Mouse (Mus musculus) embryo, embryonic 11.5 days (tissue): ENCODE results near the gene Adprhl1.

Experiments used
- DNase-seq: peaks from one replicate; pipeline ENCODE4 v3.0.0-alpha.2; 2012; ENCODE audit warnings: low read depth, low spot score

The Adprhl1 gene

DNA sequence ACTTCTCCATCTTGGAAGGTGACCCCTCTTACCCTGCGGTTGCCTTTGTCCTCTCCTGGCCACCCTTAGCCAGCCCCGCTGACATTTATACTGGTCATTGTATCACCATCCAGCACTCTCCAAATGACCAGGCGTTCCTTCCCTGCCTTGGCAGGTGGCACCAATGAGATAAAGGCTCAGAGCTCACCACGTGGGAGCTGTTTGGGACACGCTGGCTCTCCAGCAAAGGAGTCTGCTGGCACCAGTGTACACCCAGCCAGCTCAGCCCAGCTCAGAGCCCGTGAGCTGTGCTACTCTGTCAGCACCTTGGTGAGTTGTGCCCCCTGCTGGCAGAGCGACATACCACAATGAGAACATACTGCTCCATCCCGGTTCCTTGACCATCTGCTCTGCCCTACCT lies at the start of gene Adprhl1:
Gene Adprhl1 (minus strand): TSS at position 144 of the 400 bp plus-strand sequence.
- DNase-seq, result peak; percentile 39

DNA sequence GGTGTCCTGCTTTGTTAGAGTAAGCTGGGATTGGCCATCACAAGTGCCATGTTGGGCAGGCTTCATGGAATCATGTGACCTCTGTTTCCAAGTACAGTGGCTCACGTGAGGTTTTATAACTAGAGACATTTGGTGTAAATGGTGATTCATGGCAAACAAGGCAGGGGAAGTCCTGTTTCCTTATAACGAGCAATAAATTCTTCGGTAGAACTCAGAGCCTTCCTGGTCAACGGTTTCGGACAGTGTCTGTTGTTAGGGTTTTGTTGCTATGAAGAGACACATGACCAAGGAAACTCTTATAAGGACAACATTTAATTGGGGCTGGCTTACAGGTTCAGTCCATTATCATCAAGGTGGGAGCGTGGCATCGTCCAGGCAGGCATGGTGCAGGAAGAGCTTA lies 47.1 kb upstream of the Adprhl1 start:
- DNase-seq, result no peak

DNA sequence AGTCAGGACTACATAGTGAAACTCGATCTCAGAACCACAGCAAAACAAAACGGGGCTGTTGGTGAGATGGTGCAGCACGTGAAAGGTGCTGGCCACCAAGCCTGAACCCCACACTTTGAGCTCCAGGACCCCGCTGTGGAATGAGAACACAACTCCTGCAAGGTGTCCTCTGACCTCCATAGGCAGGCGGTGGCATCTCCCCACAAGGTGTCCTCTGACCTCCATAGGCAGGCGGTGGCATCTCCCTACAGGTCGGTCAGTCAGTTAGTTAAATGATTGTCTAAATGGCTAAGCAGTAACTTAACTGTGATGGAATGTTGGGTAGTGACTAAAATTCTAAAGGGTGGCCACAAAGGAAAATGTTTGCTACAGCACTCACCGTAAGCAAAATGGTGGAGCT lies 45.6 kb upstream of the Adprhl1 start:
- DNase-seq, result no peak

DNA sequence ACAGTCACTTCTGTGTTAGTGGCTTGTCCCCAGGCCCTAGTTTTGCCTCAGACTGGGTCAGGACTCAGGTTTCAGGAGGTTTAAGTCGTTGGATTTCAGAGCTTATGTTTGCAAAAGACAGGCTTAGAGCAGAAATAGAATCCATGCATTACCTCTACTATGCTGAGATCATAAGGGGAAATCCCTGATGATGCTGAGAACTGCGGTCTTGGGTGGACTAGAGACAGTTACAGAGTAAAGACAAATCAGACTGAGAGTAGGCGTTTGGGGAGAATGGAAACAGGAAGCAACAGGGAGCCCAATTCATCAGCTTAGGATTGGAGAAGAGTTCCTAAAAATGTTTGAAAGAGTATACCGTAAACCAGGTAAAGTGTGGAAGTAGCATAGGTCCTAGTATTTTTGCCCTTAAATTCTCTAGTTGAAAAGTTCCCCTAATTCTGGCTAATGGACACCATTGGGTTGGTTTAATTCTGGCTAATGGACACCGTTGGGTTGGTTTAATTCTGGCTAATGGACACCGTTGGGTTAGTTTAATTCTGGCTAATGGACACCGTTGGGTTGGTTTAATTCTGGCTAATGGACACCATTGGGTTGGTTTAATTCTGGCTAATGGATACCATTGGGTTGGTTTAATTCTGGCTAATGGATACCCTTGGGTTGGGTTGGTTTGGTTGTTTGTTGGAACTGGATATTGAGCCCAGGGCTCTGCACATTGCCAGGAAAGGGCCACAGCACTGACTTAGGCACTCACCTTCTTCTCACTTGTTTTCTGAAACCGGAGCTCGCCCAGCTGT lies 39.9 kb upstream of the Adprhl1 start:
- no peak for DNase-seq

DNA sequence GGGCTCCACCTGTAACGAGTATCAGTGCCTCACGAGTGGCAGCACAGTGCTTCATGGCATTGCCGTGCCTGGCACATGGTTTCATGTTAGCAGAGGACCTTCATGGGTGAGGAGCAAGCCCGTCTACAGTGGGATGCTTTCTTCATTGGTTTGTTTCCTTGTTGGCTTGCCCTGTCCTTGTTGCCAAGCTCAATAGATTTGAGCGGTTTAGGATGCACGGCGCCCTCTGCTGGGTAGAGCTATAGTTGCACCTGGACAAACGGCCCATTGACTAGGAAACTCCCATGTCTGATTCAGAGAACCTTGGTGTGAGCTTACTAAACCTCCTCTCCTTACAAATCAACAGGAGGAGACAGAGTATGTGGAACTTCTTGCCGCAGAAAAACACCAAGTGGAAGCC lies 38.4 kb upstream of the Adprhl1 start:
- peak; percentile 63 for DNase-seq

DNA sequence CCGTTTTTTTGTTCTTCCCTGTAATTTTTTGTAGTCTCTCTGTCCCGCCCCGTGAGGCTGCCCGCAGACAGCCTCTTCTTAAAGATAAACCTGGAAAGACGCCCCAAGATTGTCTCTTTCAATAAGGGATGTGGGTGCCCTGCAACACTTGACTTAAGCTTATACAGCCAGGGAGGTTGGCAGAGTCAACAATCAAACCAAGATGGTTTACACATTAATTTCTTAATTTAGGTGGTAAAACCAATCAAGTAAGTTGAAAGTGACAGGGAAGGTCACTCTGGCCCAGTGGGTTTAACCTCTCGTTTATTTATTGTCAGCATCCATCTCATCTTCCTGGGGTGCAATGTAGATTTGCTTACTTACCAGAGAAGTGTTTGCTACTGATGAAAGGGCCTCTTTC lies 34.7 kb upstream of the Adprhl1 start:
- DNase-seq, result no peak

DNA sequence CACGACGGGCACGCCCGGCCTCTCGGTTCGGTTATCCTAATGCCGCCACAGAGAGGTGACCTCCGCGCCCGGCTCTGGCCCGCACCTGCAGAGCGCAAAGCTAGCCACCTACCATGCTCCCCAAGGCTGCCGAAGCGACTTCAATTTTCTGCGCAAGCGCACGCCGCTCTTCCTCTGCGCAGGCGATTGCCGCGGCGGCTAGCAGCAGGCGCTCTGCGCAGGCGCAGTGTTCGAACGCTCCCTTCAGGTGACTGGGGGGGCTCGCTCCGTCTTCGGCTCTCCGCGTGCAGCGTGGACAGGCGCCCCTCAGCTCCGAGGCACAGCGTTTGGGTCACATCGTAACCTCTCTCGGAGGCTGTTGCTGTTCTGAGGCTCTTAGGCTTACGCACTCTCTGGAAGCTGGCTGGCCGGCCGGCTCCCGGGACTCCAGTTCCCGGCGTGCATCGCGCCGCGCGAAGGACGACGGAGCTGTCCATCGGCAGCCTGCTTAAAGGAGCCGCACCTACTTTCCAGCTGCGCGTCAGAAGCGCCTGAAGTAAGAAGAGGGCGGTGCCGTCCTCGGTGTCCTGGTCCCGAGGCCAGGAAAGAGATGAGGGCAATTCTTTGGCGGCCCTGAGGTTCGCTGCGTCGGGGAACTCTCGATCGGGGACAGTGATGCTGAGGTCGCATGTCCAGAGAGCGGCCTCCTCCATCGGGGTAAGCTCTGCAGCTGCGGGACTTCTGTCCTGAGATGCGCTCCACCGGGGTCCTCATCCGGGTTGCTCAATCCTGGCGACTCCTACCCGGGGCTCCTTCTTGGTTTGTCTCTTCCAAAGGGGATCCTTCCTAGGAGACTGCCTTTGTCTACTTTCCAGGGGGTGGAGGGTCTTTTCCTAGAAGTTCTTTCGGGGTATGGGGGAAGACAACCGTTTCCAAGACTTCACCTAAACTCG lies 34.0 kb upstream of the Adprhl1 start, which contains the start of the genes Dcun1d2 and Tmco3:
Gene Dcun1d2 (minus strand): TSS at position 440 of the 932 bp plus-strand sequence.
Gene Tmco3 (plus strand): TSS at position 499 of the 932 bp plus-strand sequence.
- peak; percentile 97 for DNase-seq

DNA sequence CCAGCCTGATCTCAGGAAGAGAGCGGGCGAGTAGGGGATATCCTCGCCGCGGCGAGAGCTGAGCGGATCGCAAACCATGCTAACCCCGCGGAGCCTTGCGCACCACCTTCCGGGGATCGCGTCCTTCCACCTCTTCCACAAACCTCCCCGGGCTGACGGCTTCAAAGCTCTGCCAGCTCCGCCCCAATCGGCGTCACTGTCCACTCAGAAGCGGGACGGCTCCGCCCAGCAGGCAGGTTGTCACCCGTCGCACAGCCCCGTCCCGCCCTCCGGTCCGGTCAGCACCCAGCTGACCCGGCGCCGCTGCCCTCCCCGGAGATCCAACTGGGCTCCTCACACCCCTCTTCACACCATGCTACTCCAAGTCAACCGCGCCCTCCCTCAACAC lies 33.3 kb upstream of the Adprhl1 start:
- DNase-seq, result peak; percentile 57

DNA sequence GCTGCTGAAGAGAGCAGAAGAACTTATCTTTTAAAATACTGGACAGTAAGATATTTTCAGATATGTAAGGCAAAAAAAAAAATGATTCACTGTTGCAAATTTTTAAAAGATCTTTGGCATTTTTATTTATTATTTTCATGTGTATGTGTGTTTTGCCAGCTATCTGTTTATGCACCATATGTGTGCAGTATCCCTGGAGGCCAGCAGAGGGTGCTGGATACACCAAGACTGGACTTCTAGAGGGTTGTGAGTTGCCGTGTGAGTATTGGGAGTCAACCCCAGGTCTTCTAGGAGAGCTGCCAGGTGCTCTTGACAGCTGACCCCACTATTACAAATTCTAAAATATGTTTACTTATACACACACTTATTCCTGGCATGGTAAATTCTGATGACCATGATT lies 29.2 kb upstream of the Adprhl1 start:
- DNase-seq, result no peak

DNA sequence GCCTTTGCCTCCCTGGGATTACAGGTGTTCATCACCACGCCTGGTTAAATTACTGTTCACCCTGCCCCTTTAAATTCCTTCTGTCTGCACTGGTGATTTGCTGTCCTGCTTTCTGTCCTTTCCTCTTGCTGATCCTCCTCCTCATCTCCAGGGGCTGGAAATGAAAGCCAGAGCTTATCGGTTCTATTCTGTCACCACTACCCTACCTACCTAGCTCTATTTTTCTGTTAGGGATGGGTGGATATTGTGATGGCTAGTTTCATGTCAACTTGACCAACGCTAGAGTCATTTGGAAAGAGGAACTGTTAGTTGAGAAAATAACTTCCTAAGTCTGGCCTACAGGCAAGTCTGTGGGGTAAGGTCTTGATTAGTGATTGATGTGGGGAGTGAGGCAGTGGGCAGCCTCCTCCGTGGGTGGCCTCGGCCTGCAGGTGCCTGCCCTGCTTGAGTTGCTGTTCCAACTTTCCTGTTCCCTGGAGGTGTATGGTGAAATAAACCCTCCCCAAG lies 23.0 kb upstream of the Adprhl1 start:
- DNase-seq, result no peak

DNA sequence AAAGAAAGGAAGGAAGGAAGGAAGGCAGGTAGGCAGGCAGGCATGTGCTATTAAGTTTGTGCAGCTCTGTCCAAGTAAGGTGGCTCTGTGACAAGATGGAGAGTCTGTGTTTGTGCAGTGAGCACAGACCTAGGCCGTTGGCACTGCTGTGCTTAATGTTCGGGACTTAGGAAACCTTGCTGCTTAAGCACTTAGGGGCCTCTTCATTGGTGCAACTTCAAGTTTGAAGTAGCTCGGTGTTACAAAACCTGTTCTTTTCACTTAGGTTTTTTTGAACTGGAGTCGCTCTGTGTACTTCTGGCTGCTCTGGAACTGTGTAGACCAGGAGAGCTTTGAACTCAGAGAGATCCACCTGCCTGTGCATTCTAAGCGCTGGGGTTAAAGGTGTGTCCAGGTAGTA lies 18.9 kb upstream of the Adprhl1 start:
- no peak for DNase-seq

DNA sequence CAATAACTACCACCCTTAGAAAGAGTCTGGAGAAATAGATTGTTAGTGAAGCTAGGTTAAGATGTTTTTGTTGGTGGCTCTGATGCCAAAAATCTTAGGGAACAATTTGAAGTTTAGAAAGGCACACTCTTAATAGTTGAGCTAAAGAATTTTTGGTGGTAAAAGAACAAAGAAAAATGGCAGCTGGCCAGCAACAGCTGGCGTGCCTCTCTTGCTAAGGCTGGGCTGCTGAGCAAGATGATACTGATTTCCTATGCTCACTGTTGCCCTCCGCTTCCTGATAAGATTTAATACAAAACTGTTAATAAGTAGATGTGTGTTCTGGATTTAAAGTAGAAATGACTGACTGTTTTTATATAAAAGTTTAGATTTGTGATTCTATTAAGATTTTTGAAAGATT lies 13.6 kb upstream of the Adprhl1 start:
- DNase-seq, result no peak

DNA sequence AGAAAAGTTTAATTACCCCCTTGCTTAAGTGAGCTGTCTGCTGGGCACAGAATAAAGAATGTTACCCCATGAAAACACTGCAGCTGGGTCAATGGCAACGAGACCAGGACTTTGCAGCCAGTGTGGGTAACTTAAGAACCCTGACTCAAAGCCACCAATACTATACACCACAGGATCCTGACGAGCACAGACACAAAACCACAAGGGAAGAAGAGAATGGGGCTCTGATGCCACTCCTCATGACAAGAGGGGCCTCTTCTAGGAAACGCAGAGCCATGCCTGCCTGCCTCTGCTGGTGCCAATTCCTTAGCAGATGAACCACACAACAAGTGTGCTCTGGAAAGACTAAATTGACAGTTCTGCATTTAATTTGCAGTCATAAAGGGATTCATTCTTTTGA lies 9.4 kb upstream of the Adprhl1 start:
- DNase-seq, result no peak

DNA sequence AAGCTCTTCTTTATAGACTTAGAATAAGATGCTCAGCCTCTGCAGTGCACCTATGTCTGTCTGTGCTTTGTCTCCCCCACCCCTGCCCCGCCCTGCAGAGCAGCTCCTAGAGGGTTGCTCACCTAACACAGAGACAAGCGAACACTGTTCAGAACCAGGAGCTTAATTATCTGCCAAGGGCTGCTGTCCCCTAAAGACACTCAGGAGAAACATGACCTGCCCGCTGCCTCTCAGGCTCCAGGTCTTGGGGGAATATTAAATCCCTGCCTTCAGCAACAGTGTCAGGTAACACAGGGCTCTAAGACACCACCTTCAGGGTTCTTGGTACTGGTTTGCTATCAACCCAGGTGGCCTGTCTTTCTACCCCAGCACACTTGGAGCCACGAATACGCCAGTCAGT lies 549 bp downstream of the Adprhl1 start:
- DNase-seq, result no peak

DNA sequence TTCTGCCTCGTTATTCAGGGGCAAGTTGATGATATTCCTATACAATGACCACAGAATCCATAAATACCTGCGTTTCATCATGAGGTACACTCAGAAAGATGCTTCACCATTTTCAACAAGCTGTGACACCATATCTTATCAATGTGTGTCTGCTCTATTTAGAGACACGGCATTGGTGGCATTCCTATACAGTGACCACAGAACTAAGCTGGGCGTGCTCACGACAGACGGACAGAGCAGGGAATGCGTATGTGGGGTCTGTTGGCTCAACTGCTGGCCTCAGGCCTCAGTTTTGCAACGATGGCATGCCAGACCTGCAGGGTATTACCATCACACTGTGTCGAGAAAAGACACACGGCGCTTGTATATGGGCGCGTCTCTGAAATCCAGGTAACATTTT lies 1.1 kb downstream of the Adprhl1 start:
- DNase-seq, result no peak

DNA sequence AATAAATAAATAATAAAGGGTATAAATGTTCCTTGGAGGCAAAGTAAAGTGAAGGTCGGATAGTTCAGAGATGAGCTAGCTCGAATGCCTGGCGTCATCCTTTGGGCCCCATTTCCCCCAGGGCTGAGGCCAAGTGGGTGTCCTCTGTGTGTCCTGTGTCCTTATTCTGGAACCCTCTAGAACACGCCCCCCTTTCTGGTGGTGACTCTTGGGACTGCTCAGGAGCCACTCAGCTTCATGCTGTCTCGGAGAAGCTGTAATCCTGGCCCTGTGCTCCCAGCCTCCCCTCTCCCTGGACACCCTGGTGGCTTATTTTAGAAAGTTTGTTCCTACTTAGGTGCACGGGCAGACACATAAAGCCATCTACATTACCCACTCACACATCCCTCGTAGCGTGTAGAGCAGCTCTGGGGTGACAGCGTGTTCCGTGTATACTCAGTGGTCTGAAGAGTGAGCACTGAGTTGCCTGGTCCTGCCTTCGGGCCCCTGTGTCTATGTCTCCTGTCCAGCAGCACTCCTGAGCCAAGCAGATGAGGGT lies 9.6 kb downstream of the Adprhl1 start:
- no peak for DNase-seq

DNA sequence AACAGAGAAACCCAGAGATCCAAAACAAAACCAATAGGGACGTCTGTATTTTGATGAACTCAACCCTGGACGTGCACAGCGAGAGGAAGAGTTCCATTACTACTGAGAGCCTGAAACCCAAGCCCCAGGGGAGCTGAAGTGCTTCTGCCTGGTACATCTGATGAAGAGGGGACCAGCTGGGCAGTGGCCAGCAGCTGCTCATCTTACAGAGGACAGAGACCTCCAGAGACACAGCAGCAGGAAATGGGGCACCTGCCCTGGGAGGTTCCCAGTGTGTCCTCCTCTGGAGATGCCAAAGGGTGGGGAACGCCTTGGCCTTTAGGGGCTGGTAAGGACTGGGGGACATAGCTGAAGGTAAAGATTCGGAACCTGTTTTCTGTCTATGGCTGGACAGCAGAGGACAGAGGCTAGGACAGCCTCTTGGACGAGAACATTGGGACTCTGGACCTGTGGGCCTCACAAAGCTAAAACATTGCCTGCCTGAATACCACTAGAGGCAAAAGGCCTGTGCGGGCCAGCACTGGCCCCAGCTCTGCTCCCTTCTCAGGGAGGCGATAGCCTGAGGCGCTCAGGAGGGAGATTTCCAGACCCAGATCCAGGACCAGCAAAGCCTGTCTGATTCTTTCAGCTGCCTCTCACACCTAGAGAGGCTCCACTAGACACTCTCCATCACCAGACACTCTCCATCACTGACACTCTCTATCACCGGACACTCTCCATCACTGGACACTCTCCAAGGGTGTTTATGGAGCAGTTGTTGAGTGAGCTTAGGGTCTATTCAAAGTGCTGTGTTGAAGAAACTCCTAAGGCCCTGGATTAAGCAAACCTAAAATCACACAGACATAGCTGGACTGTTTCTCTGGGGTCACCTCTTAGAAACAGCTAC lies 10.7 kb downstream of the Adprhl1 start:
- DNase-seq, result no peak

DNA sequence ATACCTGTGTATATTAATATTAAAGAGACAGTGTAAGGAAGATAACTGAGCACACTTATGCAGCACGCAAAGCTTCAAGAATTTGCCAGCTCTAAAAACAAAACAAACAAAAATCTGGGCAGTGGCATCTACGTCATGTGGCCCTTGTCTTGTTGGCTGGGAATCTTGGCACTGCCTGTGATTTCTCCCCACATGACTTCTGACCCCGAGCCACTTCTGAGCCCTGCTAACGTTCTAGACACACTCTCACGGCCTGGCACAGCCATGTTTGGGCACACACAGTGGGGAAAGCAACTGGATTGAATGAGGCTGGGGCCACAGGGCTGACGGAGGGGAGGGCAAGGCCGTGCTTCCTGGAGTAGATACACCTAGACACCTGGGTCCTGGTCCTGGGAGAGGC lies 13.3 kb downstream of the Adprhl1 start:
- no peak for DNase-seq

DNA sequence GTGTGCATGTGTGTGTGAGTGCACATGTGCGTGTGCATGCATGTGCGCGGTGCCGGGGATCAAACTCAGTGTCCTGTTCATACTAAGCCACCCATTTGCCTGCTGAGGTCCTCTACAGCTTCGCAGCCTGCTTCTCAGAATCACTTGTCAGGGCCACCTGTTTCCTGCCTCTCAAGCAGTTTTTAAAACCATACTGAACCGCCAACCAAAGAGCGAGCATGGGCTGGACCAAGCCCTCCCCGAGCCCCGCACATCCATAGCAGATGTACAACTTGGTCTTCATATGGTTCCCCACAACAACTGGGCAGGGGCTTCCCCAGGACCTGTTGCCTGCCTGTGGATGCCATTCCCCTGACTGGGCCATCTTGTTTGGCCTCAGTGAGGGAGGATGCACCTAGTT lies 13.9 kb downstream of the Adprhl1 start:
- DNase-seq, result no peak

DNA sequence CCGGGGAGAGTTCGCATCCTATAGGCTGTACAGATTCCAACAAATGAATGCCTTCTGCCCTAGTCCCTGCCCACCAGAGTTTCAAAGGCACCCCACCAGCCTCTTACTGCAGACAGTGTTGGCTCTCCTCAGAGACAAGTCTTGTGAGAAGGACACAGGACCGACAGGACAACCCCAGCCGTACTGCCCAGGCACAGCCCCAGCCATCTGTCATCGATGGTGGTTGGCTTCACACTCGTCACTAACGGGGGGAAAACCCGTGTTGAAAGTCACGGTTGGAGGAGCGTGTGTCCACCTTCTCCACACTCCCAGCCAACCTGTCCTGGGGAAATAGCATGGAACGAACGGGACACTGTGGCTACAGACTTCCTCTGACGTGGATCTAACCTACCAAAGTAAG lies 19.2 kb downstream of the Adprhl1 start:
- no peak for DNase-seq

DNA sequence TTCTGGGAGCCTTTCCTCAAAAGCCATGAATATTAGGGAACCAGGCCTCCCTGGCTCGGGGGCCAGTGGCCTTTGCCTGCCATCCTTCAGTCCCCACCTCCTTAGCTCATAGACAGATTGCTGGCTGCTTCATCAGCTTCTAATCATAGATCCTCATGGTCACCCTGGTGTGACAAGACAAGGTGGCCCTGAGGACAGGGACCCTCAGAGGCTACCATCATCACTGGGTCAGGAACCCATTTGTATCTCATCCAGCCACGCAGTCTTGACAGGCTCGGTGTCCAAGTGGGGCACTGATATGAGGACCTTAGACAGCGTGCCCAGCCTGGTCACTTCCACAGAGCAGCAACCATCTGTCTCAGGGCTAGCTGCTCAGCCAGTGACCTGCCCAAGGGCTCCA lies 23.5 kb downstream of the Adprhl1 start:
- no peak for DNase-seq
